Mouse (Mus musculus) adrenal gland, postnatal 36 days (tissue): ENCODE measurements at regions not wholly inside any gene's neighbourhood (a gene's known extent, or its start where the extent isn't known, plus 50 kb on each side); places are given as distances from the start of the nearest gene placed in this dataset.

Experiments used
- DNase-seq, 2 experiments: peaks; one replicate each; pipeline ENCODE4 v3.0.0; 2021; ENCODE audit warnings: mixed read lengths in 1 of 2

DNA sequence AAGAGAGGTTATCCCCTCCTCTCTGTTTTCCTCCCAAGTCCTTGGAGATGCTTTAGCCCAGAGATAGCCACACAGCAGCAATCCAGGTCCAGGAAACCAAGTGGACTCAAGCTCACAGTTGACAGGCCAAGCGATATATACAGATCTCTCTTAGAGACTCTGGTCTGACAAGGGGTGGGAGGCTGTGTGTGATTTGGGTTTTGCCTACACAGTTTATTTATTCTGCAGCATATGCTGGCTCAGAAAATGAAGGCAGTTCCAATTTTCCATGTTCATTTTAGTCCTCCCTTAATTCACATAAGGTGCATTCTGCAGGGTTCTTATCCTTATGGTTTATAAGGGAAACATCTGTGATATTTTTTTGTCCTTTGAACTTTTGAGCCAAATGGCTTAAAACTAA, 595.0 kb upstream of the Apob start:
- DNase-seq = no peak

DNA sequence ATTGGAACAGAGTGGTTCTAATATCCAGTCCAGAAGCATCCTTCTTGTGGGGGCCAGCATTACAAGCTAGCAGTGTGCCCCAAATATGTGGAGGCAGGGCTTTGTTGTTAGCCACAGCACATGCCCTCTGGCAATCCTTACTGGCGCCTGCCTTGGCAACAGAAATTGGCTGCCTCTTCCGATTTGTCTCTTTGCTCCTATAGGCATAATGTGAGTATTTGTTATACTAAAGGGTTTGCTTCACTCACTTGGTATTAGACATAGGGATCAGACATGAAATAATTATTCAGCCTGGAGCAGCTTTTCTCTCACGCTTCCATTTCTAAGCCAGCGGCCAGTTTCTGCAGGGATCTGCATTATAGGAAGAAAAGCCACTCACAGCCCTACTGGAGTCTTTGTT, 573.6 kb upstream of the Apob start:
- DNase-seq = no peak

DNA sequence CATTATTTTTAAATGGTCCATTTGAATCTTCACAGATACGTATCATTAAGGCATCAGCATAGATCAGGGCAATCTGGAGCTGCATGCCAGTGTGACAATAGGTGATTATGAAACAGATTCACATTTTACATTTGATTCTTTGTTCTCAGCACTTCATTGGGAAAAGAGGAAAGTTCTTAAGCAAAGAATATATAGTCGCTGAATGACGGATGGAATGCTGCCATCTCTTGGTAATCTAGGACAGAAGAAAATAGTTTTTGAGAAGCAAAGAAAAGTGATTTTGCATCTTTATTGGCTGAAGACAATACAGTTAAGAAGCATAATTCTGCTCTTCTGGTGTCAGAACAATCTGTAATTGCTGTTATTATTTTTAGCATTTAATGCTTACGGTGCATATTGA, 565.6 kb upstream of the Apob start:
- DNase-seq = no peak

DNA sequence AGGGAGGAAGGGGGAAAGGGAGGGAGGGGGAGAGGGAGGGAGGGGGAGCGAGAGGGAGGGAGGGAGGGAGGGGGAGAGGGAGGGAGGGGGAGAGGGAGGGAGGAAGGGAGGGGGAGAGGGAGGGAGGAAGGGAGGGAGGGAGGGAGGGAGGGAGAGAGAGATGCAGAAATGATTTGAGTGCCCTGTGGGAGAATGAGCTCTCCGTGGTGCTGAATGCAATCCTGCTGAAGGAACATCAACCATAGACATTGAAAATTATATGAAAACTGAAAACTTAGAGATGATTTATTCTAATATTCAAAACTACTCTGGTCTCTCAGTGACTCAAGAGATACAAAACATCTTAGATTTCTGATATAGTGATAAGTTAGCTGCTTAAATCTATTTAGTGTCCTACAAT, 557.2 kb upstream of the Apob start:
- DNase-seq = peak in 1 of 2 experiments; percentile 1

DNA sequence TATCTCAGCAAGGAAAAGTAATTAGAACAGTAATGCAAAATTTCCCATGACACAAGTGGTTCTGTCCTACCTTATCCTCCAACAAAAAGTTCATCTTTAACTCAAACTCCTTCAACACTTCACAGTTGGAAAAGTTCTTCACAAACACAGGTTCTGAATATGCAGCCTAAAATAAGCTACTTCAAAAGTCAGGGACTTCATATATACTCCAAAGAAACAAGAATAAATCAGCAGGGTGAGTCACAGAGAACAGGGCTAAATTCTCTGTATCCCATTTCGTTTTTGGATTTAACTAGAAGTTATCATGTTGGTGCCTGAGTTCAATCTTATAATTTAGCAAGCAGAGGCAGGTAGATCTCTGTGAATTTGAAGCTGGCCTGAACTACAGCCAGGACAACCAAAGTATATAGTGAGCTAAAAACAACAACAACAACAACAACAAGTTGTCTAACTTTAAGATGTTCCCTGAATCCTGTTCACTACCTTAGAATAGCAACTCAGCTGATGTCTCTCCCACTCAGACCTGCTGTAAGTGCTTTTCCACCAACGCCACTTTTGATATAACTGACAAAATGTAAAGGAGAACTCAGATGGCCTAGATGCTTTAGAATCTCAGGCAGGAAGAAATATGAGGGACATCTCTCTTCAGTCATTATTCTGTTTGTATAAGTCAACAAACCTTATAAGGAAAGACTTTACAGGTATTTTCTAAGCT, 555.5 kb upstream of the Apob start:
- no peak for DNase-seq

DNA sequence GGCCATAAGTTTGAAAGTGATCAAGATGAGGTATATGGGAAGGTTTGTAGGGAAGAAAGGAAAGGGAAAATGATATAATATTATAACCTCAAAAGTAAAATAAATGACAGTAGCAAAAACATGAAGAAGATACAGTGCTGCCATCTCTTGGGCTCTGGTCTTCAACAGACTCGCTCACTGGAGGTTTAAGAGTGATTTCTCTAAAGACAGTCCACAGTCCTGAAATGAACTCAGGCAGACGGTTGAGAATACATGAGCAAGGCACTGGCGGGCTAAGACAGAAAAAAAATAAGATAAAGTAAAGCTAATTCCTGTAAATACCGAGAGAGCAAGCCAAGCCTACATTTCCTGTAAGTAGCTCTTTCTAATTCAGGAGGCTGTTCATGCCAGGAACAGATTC, 546.5 kb upstream of the Apob start:
- DNase-seq = no peak

DNA sequence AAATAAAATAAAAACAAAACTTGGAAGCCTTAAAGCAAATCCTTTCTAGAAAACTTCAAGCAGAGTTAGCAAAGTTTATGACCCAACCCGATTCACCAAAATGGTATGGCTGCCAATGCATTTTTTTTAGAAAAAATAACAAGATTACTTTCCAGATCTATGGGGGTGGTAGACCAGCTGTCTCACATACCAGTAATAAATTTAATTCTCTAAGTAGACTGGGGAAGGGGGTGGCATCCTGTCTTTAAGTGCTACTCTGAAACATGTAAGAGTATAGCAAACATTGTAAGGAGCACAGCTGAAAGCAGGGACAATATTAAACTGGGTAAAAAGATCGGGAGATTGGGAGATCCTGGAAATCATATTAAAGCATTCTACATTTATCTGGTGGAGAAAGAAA, 532.2 kb upstream of the Apob start:
- DNase-seq = no peak

DNA sequence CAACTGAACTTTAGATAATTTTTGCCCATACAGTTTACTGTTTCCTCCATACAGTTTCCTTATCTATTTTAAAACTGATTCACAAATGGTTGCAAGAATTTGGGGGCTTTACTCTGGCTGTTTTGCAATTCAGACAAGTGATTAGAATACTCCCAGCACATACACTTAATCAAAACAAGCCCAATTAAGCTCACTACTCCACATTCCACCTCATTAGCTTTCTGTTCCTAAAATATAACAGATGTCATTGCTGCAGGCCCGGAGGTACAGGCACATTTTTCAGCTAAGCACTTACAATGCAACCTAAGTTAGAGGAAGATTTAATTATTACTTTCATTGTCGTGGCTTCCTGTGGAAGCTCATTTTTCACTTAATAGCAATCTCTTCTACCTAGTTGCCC, 526.9 kb upstream of the Apob start:
- DNase-seq = no peak

DNA sequence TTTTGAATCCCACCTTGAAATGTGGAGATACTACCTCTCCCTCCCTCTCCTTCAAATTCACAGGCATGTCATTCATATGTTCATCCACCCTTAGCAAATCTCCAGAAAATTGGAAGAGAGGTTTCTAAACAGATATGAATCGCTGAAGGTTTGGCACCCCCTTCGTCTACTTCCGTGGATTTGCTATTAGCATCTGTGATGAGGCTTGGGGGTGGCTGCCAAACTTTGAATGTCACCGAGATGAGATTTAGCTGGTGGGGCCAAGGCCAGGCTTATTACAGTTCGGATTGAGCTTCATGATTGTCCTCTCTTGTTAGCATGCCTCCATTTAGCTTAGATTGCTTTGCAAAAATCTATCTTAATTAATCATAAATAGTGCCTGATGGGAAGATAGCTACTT, 520.4 kb upstream of the Apob start:
- no peak for DNase-seq

DNA sequence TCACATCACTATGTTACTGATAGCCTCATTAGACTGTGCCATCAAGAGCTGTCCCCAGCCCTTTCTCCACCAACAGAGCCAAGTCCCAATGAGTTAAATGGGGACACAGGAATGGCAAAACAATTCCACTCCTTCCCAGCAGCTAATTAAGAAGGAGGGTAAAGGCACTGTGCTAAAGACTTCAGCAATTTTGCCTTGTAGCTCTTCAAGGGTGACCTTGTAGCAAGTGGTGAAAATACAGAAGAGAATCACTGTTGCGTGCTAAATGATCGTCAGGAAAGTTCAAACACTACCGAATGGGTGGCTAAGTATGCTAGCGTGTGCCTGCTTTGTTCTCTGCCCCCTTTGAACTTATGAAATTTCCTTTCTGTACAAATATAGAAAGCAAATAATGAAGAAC, 519.9 kb upstream of the Apob start:
- no peak for DNase-seq

DNA sequence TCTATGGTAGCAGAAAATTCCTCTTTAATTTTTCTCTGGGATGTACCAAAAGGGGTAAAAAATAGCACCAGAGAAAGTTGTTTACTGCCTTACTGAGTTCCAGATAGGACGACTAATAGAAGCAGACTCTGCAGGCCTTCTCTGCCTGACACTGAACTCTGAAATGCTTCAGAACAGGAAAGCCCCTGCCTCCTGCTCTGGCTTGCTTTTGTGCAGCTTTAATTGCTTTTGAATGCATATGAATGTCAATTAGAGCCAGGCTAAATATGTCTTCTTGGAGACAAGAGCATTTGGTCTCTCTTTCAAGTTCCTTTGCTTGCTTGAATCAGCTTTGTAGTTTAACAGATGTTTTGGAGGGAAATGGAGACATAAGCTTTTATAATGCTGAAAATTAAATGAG, 512.5 kb upstream of the Apob start:
- no peak for DNase-seq

DNA sequence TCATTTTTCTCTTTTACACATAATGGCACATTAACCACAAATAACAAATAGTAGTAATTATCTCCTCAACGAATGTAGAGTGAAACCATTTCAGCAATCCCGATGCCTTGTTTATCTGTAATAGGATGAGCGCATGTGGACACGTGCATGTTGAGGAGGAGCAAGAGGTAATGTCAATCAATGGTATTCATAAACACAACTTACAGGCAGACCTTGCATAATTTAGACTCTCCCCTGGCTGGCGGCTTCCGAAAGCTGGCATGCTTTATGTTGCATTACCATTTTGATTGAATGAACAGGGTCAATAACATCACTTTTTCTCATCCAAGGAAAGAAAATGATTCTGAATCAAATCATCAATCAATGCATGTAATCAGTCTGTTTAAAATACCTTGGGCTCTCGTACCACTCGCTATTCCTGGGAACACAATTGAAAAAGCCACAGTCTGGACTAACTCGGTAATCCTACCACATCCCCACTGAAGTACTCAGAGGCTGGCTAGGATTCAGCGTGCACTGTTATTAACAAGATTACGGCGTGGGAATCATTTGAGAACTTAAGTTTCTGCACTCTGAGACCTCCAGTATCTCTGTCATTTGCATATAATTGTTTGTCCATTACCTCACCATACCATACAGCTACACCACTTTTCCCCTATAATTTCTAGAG, 464.7 kb upstream of the Apob start:
- DNase-seq = no peak

DNA sequence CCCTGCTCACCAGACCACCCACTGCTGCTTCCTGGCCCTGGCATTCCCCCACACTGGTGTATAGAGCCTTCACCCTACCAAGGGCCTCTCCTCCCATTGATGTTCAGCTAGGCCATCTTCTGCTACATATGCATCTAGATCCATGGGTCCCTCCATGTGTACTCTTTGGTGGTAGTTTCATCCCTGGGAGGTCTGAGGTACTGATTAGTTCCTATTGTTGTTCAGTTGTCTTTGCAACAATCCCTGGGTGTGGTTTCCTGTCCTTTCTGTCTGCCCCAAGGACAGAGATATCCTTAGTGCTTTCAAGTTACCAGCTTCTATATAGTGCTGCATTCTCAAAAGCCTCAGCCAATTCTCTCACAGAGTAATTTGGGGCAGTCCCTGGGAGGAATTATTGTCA, 440.1 kb upstream of the Apob start:
- no peak for DNase-seq

DNA sequence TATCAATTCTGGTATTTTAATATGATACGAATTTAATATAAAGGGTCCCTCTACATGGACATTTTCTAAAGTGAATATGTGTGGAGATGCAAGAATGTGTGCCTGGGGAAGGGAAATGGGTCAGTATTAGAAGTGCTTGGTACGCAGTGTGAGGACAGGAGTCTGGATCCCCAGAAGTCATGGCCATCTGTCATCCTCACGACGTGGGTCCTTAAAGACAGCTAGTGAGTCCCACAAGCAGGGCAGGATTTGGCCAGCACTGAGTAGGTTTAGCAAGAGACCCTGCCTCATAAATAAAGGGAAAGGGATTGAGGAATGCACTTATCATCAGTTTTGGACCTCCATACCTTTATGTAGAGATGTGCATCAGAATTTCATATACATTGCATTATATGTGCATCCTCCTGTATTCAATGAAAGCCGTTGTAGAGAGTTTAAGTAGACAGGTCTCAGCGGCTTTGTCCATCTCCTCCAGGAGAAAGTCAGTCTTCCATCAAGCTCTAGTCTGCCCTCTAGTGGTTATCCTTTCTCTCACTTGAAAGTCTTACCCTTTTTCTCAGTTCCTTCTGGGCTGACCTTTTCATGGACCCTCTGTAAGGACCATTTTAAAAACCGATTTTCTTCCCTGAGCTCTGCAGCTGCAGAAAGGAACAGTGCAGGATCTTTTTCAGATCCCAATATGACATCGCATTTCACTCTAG, 434.0 kb upstream of the Apob start:
- peak in 1 of 2 experiments; percentile 11 for DNase-seq

DNA sequence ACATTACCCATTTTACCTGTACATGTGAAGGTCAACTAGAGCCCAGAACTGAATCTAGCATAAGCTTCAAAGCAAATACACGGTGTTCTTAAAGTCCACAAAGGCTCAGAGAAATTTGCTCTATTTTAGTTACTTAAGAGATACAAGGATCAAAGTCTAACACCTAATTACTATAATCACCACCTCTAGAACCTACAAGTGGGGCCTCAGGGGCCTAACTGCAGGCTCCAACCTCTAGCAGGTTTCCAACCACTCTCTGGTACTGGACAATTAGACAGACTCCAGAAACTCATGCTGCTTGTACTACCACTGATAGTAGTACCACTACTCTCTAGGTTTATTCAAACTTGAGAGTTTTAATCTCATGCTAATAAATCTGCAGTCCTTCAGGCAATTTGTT, 428.7 kb upstream of the Apob start:
- no peak for DNase-seq

DNA sequence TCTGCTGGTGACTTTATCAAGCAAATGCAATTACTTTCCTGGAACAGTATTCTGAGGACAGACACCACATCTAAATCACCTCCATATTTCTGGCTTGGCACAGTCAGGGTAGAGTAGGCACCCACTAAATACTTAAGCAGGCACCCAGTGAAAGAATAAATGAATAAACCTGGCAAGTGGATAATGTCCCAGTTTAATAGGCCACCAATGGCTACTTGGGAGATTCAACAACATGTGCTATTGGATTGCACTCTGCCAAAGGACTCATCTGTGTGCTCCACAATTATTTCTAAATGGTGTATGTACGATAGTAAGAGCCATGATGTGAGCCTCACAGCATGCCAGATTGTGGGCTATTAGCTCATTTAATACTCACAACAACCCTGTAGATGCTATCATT, 417.2 kb upstream of the Apob start:
- DNase-seq = no peak

DNA sequence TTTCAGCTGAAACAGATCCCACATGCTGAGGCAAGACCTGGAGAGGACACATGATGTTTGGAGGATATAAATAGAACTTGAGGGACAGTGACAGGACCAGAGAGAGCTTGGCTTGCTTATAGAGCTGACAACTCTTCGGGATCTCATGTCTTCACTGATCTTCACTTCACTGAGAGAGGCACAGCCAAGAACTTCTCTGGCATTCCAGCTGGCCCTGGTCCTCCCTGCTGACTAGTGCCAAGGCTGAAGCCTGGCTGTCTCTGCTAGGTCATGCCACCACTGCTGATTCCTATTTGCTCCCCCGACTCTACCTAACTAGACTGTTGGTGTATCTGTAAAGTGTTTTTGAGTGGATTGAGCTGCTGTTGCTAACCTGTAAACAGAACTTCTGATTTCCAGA, 401.4 kb upstream of the Apob start:
- peak in 1 of 2 experiments; percentile 3 for DNase-seq

DNA sequence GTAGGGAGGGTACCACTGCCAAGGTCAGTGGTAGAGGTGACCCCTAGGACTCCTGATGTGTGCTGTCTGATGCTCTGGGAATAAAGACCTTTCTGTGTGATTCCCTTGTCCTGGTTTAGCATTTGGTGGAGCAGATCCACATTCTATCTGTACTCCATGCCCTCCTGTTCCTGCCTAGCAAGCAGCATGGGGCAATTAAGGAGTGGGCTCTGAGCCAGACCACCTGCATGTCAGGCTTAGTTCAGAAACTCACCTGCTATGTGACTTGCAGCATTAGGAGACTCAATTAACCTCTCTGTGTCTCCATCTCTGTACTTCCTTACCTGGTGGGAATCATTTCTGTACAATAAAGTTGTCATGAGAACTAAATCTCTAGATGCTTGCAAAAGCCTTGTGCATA, 389.9 kb upstream of the Apob start:
- DNase-seq = no peak

DNA sequence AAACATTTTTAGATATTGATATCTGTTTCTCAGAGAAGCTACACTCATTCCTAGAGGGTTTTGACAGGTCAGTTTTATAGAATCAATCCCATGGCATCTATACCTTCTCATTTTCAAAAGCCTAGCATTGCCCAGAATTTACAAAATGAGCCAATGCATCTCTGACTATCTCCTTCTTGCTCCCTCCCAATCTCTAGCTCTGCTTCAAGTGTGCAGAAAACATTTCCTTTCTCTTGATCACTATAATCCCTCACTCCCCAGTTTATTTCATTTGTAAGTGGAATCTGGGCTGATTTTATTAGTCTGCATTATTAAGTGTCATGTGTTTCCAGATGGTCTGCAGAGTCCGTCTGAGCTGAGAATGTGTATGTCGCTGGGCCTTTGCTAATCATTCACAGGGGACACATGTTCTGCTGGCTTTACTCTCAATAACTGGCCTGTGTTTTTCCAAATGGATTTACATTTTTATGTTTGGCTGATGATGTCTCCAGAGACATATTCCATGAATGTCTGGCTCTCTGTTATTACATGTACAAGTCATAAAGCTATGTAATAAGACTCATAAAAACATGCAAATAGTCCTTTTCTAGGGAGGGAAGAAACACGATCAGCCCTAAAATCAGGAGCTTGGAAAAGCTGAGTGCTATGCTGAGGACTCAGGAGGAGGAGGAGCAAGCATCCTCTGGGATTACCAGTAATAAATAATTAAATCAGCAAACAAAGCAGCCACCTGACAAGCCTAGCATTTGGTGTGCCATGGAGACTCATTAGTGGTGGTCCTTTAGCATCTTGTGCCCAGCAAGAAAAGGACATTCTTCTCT, 366.0 kb upstream of the Apob start:
- no peak for DNase-seq

DNA sequence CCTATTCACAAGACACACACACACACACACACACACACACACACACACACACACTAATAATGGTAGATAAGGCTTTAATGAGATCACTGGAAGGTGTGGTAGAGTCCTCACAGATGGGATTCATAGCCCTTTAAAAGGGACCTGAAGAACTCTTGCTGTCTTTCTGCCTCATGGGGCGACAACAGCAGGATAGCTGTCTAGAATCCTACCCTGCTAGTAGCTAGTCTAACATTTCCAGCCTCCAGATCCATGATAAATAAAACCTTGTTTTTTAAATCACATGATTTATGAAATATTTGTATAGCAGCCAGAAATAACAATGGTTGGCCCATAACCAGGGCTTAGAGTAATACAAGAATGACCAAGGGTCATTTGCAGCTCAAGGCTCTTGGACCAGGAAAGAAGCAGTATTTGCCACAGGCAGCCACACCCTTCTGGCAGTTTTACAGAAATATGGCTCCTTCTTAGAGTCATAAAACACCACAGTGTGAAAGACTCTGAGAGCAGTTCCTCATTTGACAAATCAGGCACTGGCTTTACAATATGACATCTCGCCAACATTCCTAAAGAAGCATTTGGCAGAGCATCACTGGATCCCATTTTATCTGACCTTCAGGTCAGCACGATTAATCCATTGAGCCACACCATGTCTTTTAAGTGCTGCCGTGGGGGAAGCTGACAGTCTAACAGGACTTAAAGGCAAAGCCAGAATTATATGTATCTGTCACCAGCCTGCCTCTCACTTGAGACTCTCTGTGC, 340.9 kb upstream of the Apob start:
- DNase-seq = peak; percentile 0 to 8

DNA sequence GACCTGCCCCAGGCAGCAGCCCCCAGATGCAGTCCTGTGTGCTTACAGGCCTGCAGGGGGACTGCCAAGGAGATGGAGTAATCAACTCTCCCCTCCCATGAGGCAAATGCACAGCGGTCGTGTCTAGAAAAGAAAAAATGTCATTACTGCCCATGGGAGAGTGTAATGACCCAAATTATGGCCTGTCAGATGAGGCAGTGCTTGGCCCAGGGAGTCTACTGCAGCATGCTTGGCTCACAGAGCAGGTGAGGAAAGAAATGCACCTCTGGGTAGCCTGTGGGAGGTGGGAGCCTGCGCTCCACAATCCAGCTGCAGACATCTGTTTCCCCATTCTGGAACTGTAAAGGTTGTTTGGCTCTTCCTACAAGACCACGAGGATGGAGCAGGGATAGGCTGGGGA, 339.8 kb upstream of the Apob start:
- DNase-seq = no peak

DNA sequence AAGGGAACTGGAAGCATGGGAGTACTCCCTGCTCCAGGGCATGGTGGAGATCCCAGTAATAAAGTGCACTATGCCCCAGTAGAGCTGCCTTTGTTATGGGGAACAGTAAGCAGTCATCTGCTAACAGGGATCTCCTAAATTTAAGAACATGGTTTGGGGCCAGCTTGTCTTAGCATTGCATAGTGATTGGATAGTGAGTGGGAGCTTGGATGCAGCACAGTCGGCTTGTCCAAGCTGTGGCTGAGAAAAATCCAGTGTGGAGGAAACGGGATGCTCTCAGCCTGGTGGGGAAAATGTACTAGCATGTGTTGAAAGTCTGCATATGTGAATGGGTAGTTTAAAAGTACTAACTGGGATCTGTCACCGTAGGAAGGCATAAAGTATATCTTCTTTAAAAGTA, 326.6 kb upstream of the Apob start:
- DNase-seq = no peak
